Mouse (Mus musculus) stomach, embryonic 14.5 days (tissue): ENCODE measurements at regions not wholly inside any gene's neighbourhood (a gene's known extent, or its start where the extent isn't known, plus 50 kb on each side); places are given as distances from the start of the nearest gene placed in this dataset.

ENCODE experiments used
- ATAC-seq: fragments of 200-750 bp; cut with Nextera tagmentation; 2 replicates; pipeline ENCODE4 v1.8.0; 2017; ENCODE audit warnings: low read depth, moderate TSS enrichment; ENCODE audit not compliant: insufficient number of reproducible peaks, insufficient read depth, low FRiP score
- H3K27ac ChIP-seq: fragments of 300-500 bp; sonication (generic); 2 replicates; pipeline ENCODE4 v1.5.1; 2014; ENCODE audit warnings: mild to moderate bottlenecking, low read length, moderate library complexity, mixed read lengths
- H3K27me3 ChIP-seq: fragments of 300-500 bp; sonication (generic); 2 replicates; pipeline ENCODE4 v1.6.1; 2014; ENCODE audit warnings: low read length, control low read depth, mixed read lengths; ENCODE audit not compliant: control insufficient read depth, insufficient read depth
- H3K36me3 ChIP-seq: fragments of 300-500 bp; sonication (generic); 2 replicates; pipeline ENCODE4 v1.6.1; 2014; ENCODE audit warnings: mild to moderate bottlenecking, control low read depth, low read length, moderate library complexity, mixed read lengths; ENCODE audit not compliant: control insufficient read depth, insufficient read depth
- H3K4me1 ChIP-seq: fragments of 300-500 bp; sonication (generic); 2 replicates; pipeline ENCODE4 v1.6.1; 2014; ENCODE audit warnings: low read length, control low read depth, mixed read lengths; ENCODE audit not compliant: control insufficient read depth, insufficient read depth
- H3K4me2 ChIP-seq: fragments of 300-500 bp; sonication (generic); replicated peaks from 2 replicates; pipeline ENCODE4 v1.6.1; 2014; ENCODE audit warnings: low read depth, low read length, control low read depth
- H3K4me3 ChIP-seq: fragments of 300-500 bp; sonication (generic); 2 replicates; pipeline ENCODE4 v1.5.1; 2014; ENCODE audit warnings: low read depth, low read length, control low read depth
- H3K9ac ChIP-seq: fragments of 300-500 bp; sonication (generic); replicated peaks from 2 replicates; pipeline ENCODE4 v1.6.1; 2014; ENCODE audit warnings: low read depth, mild to moderate bottlenecking, control low read depth, low read length, moderate library complexity, mixed read lengths
- H3K9me3 ChIP-seq: fragments of 300-500 bp; sonication (generic); 2 replicates; pipeline ENCODE4 v1.6.1; 2016; ENCODE audit warnings: low read depth, low read length, control low read depth; ENCODE audit not compliant: control insufficient read depth
- WGBS: fragments of 180-500 bp; shearing (Covaris S2); extraction: QIAGEN DNeasy Blood & Tissue Kit; methylation state at CpG from one replicate; pipeline ENCODE4 v1.1.7; 2014; 5-methylcytosine and 5-hydroxymethylcytosine counted together

- H3K9ac ChIP-seq = no peak overlapping the region
- WGBS = under 1% methylated on average over 55 of the region's 55 CpGs
- H3K4me2 ChIP-seq = peak overlapping the region; percentile 53
- H3K4me1 ChIP-seq = peaks cover 10% of the 10 kb centered on the region; the same call in 1 of the 2 replicates
- H3K4me3 ChIP-seq = peak overlapping the region; percentile 32
- no peak overlapping the region for H3K27ac ChIP-seq
- H3K9me3 ChIP-seq = no peaks in the 10 kb centered on the region
- no peaks in the 10 kb centered on the region for H3K36me3 ChIP-seq
- H3K27me3 ChIP-seq = peaks cover 62% of the 10 kb centered on the region
- ATAC-seq = no peak
Observed at GRCm38 (mm10) chr2:94241301-94242050, 83.7 kb upstream of the Hsd17b12 start.

- Histone ChIP-seq H3K4me2 (no peak overlapping the region), H3K4me1 (peaks cover 10% of the 10 kb centered on the region; the same call in 1 of the 2 replicates), H3K4me3 (no peak overlapping the region), H3K36me3 (no peaks in the 10 kb centered on the region), H3K9me3 (no peaks in the 10 kb centered on the region), H3K9ac (no peak overlapping the region), H3K27ac (no peak overlapping the region), H3K27me3 (peaks cover 51% of the 10 kb centered on the region)
- WGBS = 4% methylated on average over 17 of the region's 17 CpGs
- no peak for ATAC-seq
Observed at GRCm38 (mm10) chr2:94240411-94240810, 82.6 kb upstream of the Hsd17b12 start.

GRCm38 (mm10) chr2:94239573-94239972, 81.8 kb upstream of the Hsd17b12 start:
- peaks cover 43% of the 10 kb centered on the region for H3K27me3 ChIP-seq
- no peak overlapping the region for H3K4me3 ChIP-seq
- H3K36me3 ChIP-seq = no peaks in the 10 kb centered on the region
- no peak overlapping the region for H3K27ac ChIP-seq
- no peak overlapping the region for H3K9ac ChIP-seq
- H3K4me2 ChIP-seq = no peak overlapping the region
- H3K9me3 ChIP-seq = no peaks in the 10 kb centered on the region
- ATAC-seq = no peak
- H3K4me1 ChIP-seq = peaks cover 10% of the 10 kb centered on the region; the same call in 1 of the 2 replicates
- WGBS = 22% methylated on average over 9 of the region's 9 CpGs

- Histone ChIP-seq H3K4me3 (no peak overlapping the region), H3K9ac (no peak overlapping the region), H3K27me3 (peaks cover 15% of the 10 kb centered on the region), H3K4me2 (no peak overlapping the region), H3K9me3 (no peaks in the 10 kb centered on the region), H3K27ac (no peak overlapping the region), H3K36me3 (no peaks in the 10 kb centered on the region), H3K4me1 (peaks cover 3% of the 10 kb centered on the region; the same call in 1 of the 2 replicates)
- ATAC-seq = no peak
- 51% methylated on average over 3 of the region's 3 CpGs for WGBS
Observed at GRCm38 (mm10) chr2:94236479-94236878, 78.7 kb upstream of the Hsd17b12 start.

GRCm38 (mm10) chr2:94233597-94233996, 75.8 kb upstream of the Hsd17b12 start:
- ATAC-seq = no peak
- H3K4me3 ChIP-seq = no peak overlapping the region
- no peak overlapping the region for H3K9ac ChIP-seq
- H3K9me3 ChIP-seq = no peaks in the 10 kb centered on the region
- WGBS = 88% methylated on average over 7 of the region's 7 CpGs
- H3K36me3 ChIP-seq = no peaks in the 10 kb centered on the region
- H3K27me3 ChIP-seq = 0 out of 2 replicates have a peak, but pooled peaks cover 5% of the 10 kb centered on the region
- no peaks in the 10 kb centered on the region for H3K4me1 ChIP-seq
- no peak overlapping the region for H3K4me2 ChIP-seq
- no peak overlapping the region for H3K27ac ChIP-seq

- no peaks in the 10 kb centered on the region for H3K27me3 ChIP-seq
- no peak overlapping the region for H3K4me3 ChIP-seq
- ATAC-seq = no peak
- no peak overlapping the region for H3K9ac ChIP-seq
- H3K36me3 ChIP-seq = no peaks in the 10 kb centered on the region
- no peaks in the 10 kb centered on the region for H3K9me3 ChIP-seq
- no peaks in the 10 kb centered on the region for H3K4me1 ChIP-seq
- no peak overlapping the region for H3K4me2 ChIP-seq
- 39% methylated on average over 5 of the region's 5 CpGs for WGBS
- no peak overlapping the region for H3K27ac ChIP-seq
Observed at GRCm38 (mm10) chr2:94219421-94219820, 61.7 kb upstream of the Hsd17b12 start.

GRCm38 (mm10) chr2:94217481-94217880, 59.7 kb upstream of the Hsd17b12 start:
- ATAC-seq = no peak
- Histone ChIP-seq H3K9me3 (no peaks in the 10 kb centered on the region), H3K36me3 (no peaks in the 10 kb centered on the region), H3K9ac (no peak overlapping the region), H3K4me2 (no peak overlapping the region), H3K27ac (no peak overlapping the region), H3K4me1 (no peaks in the 10 kb centered on the region), H3K4me3 (no peak overlapping the region), H3K27me3 (no peaks in the 10 kb centered on the region)
- 86% methylated on average over 3 of the region's 3 CpGs for WGBS

- Histone ChIP-seq H3K4me2 (no peak overlapping the region), H3K27me3 (no peaks in the 10 kb centered on the region), H3K9me3 (no peaks in the 10 kb centered on the region), H3K4me3 (no peak overlapping the region), H3K9ac (no peak overlapping the region), H3K36me3 (no peaks in the 10 kb centered on the region), H3K4me1 (no peaks in the 10 kb centered on the region), H3K27ac (no peak overlapping the region)
- no peak for ATAC-seq
- 78% methylated on average over 3 of the region's 3 CpGs for WGBS
Observed at GRCm38 (mm10) chr2:94215455-94215854, 57.7 kb upstream of the Hsd17b12 start.
